Mouse (Mus musculus): ENCODE results near the gene Gpa33. TPM values are rescaled to one million over a fixed set of nuclear protein-coding genes. Genes with fewer than 3 reads are reported as not detected.
A peak's percentile ranks its signal among the peaks of the same experiment; 100 is the strongest.
"Not testable (repeated sequence)": the region's sequence is repeated elsewhere in the genome, so short reads cannot be mapped to it uniquely, and the experiment has no call there.

The Gpa33 gene
- total RNA-seq, 1 experiment from 2014 or later, result not detected

- ATAC-seq (replicated peaks; ENCODE audit: insufficient number of reproducible peaks, low FRiP score, low TSS enrichment, poor library complexity, severe bottlenecking), result no peak
Observed at GRCm38 (mm10) chr1:166127719-166128118, 2.3 kb upstream of the Gpa33 start, which contains the start of gene Dusp27. Dusp27 (minus strand) TSS chr1:166127922.

GRCm38 (mm10) chr1:166128551-166128950 is 1.5 kb upstream of the Gpa33 start:
- no peak for ATAC-seq (replicated peaks; ENCODE audit: insufficient number of reproducible peaks, low FRiP score, low TSS enrichment, poor library complexity, severe bottlenecking)

GRCm38 (mm10) chr1:166132367-166132766 is 2.3 kb downstream of the Gpa33 start:
- ATAC-seq (replicated peaks; ENCODE audit: insufficient number of reproducible peaks, low FRiP score, low TSS enrichment, poor library complexity, severe bottlenecking), result no peak

- no peak for ATAC-seq (replicated peaks; ENCODE audit: insufficient number of reproducible peaks, low FRiP score, low TSS enrichment, poor library complexity, severe bottlenecking)
Observed at GRCm38 (mm10) chr1:166135091-166135740, 5.2 kb downstream of the Gpa33 start.

DNA sequence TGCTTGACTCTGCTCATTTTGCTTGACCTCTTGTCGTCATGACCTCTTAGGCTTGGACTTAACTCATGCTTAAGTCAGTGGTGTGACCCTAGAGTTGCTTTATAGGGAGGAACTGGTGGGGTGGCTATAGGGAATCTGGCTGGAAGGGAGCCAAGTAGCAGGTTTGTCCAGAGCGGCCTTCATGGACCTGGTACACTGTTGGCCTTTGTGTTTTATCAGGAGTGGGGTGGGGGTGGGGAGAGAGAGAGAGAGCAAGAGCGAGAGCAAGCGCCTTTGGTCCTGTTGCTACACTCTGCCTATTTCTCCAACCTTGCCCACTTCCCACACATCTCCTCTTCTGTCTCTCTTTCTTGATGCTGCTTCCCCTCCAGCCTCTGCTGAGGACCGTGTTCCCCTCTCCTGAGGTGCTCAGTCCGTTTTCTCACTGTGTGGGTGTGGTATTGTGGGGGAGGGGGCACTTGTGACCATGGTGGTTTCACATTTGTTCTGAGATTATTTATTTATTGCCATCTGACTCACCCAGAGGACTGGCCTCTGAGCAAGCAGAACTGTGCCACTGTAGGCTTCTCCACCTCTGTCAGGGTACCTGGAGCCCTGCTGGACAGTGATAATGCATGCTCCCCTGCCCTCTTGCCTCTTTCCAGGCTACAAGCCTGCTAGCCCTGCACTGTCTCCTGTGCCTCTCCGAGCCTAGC is 7.4 kb downstream of the Gpa33 start:
- peak; percentile 74 for ATAC-seq (replicated peaks; ENCODE audit: insufficient number of reproducible peaks, low FRiP score, low TSS enrichment, poor library complexity, severe bottlenecking)

- ATAC-seq (replicated peaks; ENCODE audit: insufficient number of reproducible peaks, low FRiP score, low TSS enrichment, poor library complexity, severe bottlenecking), result peak; percentile 90
Observed at GRCm38 (mm10) chr1:166138136-166138535, 8.1 kb downstream of the Gpa33 start.

DNA sequence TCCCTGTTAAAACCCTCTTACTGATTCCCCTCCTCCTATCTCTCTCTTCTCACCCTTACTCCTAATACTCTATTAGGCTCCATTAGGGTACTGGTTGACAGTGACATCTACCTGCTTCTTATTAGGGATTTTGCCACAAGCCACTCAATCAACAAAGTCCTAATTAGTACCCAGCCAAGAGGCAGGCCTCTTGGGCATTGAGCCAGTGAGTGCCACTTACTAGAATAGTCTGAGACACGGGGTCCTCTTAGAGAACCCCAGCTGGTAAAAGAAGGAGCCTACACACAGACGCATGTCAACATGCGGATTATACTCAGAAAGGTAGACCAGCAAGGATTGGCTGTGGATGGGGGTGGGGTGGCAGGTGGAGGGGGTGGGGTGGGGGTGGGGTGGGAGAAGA is 9.1 kb downstream of the Gpa33 start:
- ATAC-seq (replicated peaks; ENCODE audit: insufficient number of reproducible peaks, low FRiP score, low TSS enrichment, poor library complexity, severe bottlenecking), result no peak

DNA sequence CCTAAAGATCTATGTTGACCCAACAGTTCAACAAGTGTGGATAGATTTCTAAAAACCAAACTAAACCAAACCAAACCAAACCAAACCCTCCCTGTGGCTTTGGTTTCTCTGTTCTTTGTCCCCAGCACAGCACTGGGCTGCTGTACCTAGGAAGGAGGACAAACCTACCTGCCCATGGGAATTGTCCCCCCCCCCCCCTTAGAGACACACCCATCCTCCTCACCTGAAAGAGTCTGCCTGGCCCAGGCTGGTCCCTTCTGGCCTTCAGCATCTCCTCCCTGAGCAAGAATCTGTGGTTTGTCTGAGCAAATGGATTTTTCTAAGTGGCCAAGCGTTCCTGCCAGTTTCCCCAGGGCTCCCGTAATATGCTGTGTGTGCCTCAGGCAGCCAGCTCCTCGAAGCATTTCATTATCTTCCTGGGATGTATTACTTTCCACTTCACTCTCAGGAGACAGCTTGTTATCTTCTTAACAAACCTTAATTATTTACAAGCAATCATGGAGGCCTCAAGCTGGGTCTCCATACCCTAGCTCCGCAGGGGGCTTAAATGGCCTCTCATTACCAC is 9.7 kb downstream of the Gpa33 start:
- ATAC-seq (replicated peaks; ENCODE audit: insufficient number of reproducible peaks, low FRiP score, low TSS enrichment, poor library complexity, severe bottlenecking), result no peak

DNA sequence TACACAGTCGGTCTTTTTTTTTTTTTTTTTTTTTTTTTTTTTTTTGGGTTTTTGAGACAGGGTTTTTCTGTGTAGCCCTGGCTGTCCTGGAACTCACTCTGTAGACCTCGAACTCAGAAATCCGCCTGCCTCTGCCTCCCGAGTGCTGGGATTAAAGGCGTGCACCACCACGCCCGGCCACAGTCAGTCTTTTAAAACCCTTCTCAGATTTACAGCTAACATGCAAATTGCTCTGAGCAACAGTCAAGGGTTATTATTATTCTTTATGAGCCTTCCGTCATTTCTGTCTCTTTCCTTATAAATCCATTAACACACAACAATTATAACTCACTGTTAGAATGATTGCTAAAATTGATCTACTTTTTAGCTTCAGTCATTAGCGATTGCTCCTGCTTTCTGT is 11.8 kb downstream of the Gpa33 start:
- ATAC-seq (replicated peaks; ENCODE audit: insufficient number of reproducible peaks, low FRiP score, low TSS enrichment, poor library complexity, severe bottlenecking), result not testable (repeated sequence)

GRCm38 (mm10) chr1:166142369-166142768 is 12.3 kb downstream of the Gpa33 start:
- ATAC-seq (replicated peaks; ENCODE audit: insufficient number of reproducible peaks, low FRiP score, low TSS enrichment, poor library complexity, severe bottlenecking), result no peak

DNA sequence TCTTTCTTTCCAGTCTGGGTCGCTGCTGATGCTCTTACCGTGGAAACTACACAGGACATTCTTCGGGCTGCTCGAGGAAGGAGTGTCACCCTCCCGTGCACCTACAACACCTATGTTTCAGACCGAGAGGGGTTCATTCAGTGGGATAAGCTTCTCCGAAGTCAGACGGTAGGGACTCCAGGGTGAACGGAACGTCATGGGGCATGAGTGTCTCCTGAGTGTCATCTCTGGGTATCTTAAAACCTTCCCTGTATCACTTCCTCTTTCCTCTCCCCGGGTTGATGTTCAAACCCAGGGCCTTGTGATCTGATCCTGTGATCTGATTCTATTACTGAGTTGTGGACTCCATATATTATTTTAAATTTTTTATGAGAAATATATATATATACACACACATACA is 16.6 kb downstream of the Gpa33 start:
- ATAC-seq (replicated peaks; ENCODE audit: insufficient number of reproducible peaks, low FRiP score, low TSS enrichment, poor library complexity, severe bottlenecking), result no peak; the same call in 1 of the 2 replicates

DNA sequence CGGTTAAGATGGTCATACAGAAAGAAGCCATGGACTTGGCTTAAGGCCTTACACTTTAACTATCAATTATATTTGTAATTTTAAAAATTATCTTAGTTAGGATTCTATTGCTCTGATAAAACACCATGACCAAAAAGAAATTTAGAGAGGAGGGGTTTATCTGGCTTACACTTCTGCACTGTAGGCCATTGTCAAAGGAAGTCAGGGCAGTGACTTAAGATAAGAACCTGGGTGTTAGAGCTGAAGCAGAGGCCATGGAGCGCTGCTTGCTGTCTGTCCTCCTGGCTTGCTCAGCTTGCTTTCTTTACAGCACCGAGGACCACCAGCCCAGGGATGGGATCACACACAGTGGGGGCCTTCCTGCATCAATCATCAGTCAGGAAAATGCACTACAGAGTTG is 17.6 kb downstream of the Gpa33 start:
- ATAC-seq (replicated peaks; ENCODE audit: insufficient number of reproducible peaks, low FRiP score, low TSS enrichment, poor library complexity, severe bottlenecking), result no peak

GRCm38 (mm10) chr1:166149441-166149840 is 19.4 kb downstream of the Gpa33 start:
- no peak for ATAC-seq (replicated peaks; ENCODE audit: insufficient number of reproducible peaks, low FRiP score, low TSS enrichment, poor library complexity, severe bottlenecking)

DNA sequence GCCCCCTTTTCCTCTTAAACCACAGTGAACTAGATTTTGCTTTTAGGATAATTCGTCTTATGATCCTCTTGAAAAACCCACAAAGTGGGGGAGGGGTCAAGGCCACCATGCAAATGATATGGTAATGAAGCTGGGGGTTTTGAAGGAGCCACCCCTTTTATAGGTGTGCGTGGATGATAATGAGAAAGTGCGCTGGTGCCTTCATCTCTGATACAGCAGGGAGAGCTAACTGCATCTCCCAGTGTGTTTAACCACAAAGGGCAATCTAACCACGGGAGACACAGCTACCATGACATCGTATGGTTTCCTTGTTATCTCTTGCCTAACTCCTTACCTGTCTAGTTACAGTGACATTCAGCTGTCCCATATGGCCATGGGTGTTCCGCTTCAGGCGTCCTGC is 20.0 kb downstream of the Gpa33 start:
- no peak for ATAC-seq (replicated peaks; ENCODE audit: insufficient number of reproducible peaks, low FRiP score, low TSS enrichment, poor library complexity, severe bottlenecking)

DNA sequence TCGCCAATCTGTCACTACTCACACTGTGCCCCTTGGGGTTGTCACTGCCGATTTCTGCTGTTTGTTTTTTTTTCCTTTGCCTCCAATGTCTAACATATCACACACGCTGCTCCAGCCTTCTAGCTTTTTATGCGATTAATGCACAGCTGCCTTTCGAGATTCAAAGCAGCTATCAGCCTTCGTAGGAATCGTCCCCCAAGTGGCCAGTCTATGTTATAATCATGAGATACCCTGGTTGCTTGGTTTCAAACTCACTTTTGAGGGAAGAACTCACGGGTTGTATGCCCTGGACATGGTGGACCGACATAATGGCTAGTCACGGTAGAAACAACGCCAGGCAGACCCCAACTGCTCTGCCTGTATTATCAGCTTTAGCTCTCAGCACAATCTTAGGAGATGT is 21.3 kb downstream of the Gpa33 start:
- ATAC-seq (replicated peaks; ENCODE audit: insufficient number of reproducible peaks, low FRiP score, low TSS enrichment, poor library complexity, severe bottlenecking), result no peak

DNA sequence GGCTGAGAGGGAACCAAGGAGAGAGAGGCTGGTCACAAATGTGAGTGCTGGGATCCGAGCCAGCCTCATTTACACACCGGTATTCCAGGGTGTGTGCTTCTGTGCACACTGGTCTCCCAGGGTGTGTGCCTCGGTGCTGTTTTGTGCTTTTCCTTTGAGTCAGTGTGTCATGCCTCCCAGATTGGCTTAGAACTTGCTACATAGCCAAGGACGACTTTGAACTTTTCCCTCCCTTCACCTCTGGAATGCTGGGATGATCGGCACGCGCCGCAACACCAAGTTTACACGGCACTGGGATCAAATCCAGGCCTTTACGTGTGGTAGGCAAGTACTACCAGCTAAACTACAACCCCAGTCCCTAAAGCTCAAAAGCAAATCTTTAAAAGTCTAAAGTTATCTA is 22.0 kb downstream of the Gpa33 start:
- ATAC-seq (replicated peaks; ENCODE audit: insufficient number of reproducible peaks, low FRiP score, low TSS enrichment, poor library complexity, severe bottlenecking), result no peak

DNA sequence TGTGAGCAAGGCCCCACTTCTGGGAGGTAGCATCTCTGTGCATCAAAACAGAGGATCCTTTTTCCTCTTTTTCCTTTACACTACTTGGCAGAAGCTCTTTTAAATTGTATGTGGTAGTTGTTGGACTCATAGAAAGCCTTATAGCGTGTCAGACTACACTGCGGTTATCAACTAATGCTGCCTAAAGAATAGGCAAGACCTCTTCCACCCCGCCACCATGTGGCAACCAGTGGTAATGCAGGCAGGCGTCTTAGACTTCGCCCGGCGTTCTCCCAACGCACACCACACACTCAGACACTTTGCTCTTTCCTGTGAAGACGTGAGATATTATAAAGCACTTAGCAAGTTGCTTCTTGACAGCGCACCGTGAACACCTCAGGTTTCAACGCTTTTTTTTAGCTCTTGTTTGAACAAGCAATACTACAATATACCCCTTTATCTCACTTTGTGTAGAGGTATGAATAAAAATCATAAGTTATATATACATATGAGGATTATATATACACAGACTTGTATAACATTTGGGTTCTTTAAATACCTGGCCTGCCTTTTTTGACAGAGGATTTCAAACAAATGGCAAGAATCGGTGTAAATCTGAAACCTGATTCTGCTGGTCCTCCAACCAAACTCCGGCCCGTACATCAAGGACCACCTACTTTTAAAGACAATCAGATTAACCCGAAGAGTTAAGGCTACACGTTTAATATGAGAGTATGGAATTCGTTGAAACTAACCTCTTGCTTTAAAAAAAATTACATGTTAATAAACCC is 23.5 kb downstream of the Gpa33 start:
- ATAC-seq (replicated peaks; ENCODE audit: insufficient number of reproducible peaks, low FRiP score, low TSS enrichment, poor library complexity, severe bottlenecking), result peak; percentile 61

DNA sequence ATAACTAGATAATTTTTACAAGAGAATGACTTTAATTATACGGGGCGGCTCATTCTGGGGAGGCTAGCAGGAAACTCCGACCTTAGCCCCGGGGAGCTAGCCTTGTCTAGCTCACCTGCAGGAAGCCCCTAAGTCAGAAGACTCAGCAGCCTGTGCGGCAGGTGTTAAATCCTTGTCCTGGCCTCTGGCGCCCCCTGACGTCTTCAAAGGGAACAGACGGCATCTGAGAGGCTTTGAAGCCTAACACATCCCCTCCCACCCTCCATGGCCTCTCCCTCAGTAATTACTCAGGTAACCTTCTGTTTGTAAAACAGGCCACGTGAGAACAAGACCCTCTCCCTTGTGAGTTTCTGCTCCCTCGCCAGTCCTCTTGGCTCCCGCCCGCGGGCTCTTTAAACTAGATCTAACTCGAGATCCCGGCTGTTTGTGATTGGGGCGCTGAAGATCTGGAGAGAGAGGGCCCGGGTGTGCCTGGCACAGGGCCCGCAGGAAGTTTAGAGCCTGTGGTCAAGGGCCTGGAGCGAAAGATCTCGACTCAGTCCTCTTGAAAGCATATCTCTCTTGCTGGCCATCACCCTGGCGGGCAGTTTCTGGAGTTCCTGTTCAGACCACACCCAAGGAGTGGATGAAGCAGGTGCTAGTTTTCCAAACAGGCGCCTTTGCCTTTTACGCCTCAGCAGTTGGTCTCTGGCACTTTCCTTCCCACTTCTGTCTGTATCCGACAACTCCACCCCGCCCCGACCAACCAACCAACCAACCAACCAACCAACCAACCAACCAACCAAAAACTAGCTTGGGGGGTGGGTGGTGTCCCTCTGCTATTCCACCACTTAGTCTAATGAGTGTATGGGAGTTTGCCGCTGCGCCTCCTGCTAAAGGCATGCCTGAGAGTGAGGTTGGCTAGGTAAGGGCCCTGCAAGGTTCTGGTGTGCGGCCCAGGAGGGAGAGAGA is 24.4 kb downstream of the Gpa33 start:
- ATAC-seq (replicated peaks; ENCODE audit: insufficient number of reproducible peaks, low FRiP score, low TSS enrichment, poor library complexity, severe bottlenecking), result peak; percentile 68
